Mouse (Mus musculus) heart, embryonic 15.5 days (tissue): ENCODE results near the gene Serinc3. TPM values are rescaled to one million over a fixed set of nuclear protein-coding genes. Genes with fewer than 3 reads are reported as not detected.

Experiments
- ATAC-seq: fragments of 200-750 bp; cut with Nextera tagmentation; replicated peaks from 2 replicates; pipeline ENCODE4 v1.8.0; 2017; ENCODE audit warnings: low read depth, moderate TSS enrichment; ENCODE audit not compliant: insufficient number of reproducible peaks, insufficient read depth, low FRiP score
- H3K27ac ChIP-seq: fragments of 300-500 bp; sonication (generic); 2 replicates; pipeline ENCODE4 v1.5.1; 2015; ENCODE audit warnings: mild to moderate bottlenecking, inconsistent platforms
- H3K27me3 ChIP-seq: fragments of 300-500 bp; sonication (generic); 2 replicates; pipeline ENCODE4 v1.6.1; 2015; ENCODE audit warnings: inconsistent platforms
- H3K36me3 ChIP-seq: fragments of 300-500 bp; sonication (generic); 2 replicates; pipeline ENCODE4 v1.6.1; 2015; ENCODE audit warnings: mild to moderate bottlenecking, inconsistent platforms
- H3K4me1 ChIP-seq: fragments of 300-500 bp; sonication (generic); replicated peaks from 2 replicates; pipeline ENCODE4 v1.6.1; 2015; ENCODE audit warnings: inconsistent platforms
- H3K4me2 ChIP-seq: fragments of 300-500 bp; sonication (generic); 2 replicates; pipeline ENCODE4 v1.6.1; 2015; ENCODE audit warnings: inconsistent platforms, mild to moderate bottlenecking, moderate library complexity
- H3K4me3 ChIP-seq: fragments of 300-500 bp; sonication (generic); 2 replicates; pipeline ENCODE4 v1.5.1; 2015; ENCODE audit warnings: mild to moderate bottlenecking, inconsistent platforms
- H3K9ac ChIP-seq: fragments of 300-500 bp; sonication (generic); 2 replicates; pipeline ENCODE4 v1.6.1; 2015; ENCODE audit warnings: mild to moderate bottlenecking, inconsistent platforms
- H3K9me3 ChIP-seq: fragments of 300-500 bp; sonication (generic); replicated peaks from 2 replicates; pipeline ENCODE4 v1.6.1; 2016; ENCODE audit warnings: inconsistent platforms
- WGBS: fragments of 180-500 bp; shearing (Covaris S2); methylation state at CpG from one replicate; pipeline ENCODE4 v1.1.7; 2015; ENCODE audit warnings: mixed read lengths; 5-methylcytosine and 5-hydroxymethylcytosine counted together
- polyA plus RNA-seq: library from polyadenylated mRNA; unstranded; fragments of >200 nt; fragmentation: Nextera tagmentation; extraction: Ambion mirVana; gene quantifications from 2 replicates; pipeline ENCODE4 v1.2.1, GENCODE M21; 2015

The Serinc3 gene
- polyA plus RNA-seq, 1 experiment from 2014 or later = 54.8 TPM

DNA sequence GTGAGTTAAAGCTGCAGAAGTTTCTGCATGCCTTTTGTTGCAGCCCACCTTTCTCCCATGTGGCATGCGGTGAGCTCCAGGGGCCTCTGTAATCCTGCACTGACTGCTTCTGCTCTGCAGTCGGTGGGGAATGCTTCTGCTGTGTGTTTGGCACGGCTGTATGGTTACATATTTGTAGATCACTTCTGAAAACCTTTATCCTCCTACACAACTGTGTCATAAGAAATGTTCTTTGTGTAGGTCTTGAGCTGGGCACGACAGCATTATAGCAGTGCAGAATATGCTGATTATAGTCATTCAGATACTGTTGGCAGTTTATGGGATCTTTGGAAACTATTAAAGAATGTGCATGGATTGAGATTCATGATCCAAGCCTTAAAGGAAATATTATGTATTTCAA lies 40.4 kb upstream of the Serinc3 start:
- WGBS = 17% methylated on average over 4 of the region's 4 CpGs
- H3K27ac ChIP-seq = peak overlapping the region; percentile 98
- ATAC-seq = peak; percentile 44; the same call in 1 of the 2 replicates
- peak overlapping the region; percentile 46 for H3K4me2 ChIP-seq
- H3K9ac ChIP-seq = no peak overlapping the region
- H3K27me3 ChIP-seq = no peaks in the 10 kb centered on the region
- no peaks in the 10 kb centered on the region for H3K9me3 ChIP-seq
- no peaks in the 10 kb centered on the region for H3K36me3 ChIP-seq
- H3K4me3 ChIP-seq = no peak overlapping the region
- H3K4me1 ChIP-seq = peaks cover 66% of the 10 kb centered on the region

DNA sequence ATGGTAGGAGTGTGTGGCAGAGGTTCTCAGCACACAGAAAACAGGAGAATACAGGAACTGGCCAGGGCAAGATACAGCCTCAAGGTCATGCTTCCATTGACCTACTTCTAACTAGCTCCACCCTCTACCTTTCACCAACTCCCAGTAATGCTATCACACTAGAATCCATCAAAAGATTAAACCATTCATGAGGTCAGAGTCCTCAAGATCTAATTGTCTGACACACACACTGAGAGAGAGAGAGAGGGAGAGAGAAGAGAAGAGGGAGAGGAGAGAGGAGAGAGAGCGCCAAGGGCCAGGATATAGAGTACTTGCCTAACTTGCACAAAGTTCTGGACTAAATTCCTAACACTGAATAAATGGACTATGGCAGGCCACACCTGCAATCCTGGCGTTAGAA lies 37.4 kb upstream of the Serinc3 start:
- no peak overlapping the region for H3K4me3 ChIP-seq
- H3K27me3 ChIP-seq = no peaks in the 10 kb centered on the region
- no peak for ATAC-seq
- no peak overlapping the region for H3K4me2 ChIP-seq
- H3K9me3 ChIP-seq = no peaks in the 10 kb centered on the region
- peaks cover 39% of the 10 kb centered on the region for H3K4me1 ChIP-seq
- peak overlapping the region; percentile 52 for H3K27ac ChIP-seq
- H3K9ac ChIP-seq = no peak overlapping the region
- 88% methylated on average over 2 of the region's 2 CpGs for WGBS
- H3K36me3 ChIP-seq = no peaks in the 10 kb centered on the region

DNA sequence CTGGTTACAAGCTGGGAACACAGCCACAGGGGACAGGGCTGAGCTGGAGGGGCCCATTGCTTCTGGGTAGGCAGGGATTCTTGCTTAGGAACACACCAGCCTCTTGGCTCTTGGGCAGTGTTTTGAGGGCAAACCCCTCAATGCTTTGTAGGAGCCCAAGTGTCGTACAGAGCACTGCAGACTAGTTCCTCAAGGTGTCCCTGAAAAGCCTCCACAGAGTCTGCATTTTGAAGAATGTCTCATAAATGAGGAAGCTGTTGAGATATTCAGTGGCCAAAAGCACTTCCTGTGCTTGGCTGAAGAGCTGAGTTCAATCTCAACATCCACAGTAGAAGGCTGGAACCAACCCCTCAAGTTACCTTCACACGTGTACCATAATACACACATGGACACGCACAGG lies 31.8 kb upstream of the Serinc3 start:
- H3K9ac ChIP-seq = no peak overlapping the region
- 76% methylated on average over 3 of the region's 3 CpGs for WGBS
- ATAC-seq = no peak
- no peaks in the 10 kb centered on the region for H3K27me3 ChIP-seq
- H3K4me1 ChIP-seq = peaks cover 44% of the 10 kb centered on the region
- no peaks in the 10 kb centered on the region for H3K9me3 ChIP-seq
- peak overlapping the region; percentile 88 for H3K27ac ChIP-seq
- no peaks in the 10 kb centered on the region for H3K36me3 ChIP-seq
- H3K4me2 ChIP-seq = no peak overlapping the region
- no peak overlapping the region for H3K4me3 ChIP-seq

DNA sequence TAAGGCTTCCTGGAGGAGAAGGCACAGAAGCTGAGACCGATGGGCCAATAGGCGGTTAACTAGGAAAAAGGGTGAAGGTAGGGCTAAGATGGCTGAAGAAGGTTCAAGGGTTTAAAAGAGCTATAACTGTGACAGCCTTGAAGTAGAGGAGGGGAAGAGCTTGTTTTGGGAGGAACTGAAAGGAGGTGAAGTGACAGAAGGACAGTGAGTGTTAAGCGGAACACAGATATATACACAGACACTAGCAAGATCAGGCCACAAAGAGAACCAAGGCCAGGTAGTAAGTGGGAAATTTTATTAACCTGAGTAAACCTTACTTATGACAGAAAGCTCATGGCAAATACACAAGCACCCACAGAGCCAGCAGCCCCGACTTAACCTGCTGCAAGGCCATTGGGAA lies 31.4 kb upstream of the Serinc3 start:
- no peaks in the 10 kb centered on the region for H3K36me3 ChIP-seq
- H3K9ac ChIP-seq = no peak overlapping the region
- H3K27me3 ChIP-seq = no peaks in the 10 kb centered on the region
- no peak for ATAC-seq
- H3K4me3 ChIP-seq = no peak overlapping the region
- H3K4me1 ChIP-seq = peaks cover 44% of the 10 kb centered on the region
- no peak overlapping the region for H3K4me2 ChIP-seq
- no peaks in the 10 kb centered on the region for H3K9me3 ChIP-seq
- peak overlapping the region; percentile 88 for H3K27ac ChIP-seq
- 88% methylated on average over 4 of the region's 4 CpGs for WGBS

DNA sequence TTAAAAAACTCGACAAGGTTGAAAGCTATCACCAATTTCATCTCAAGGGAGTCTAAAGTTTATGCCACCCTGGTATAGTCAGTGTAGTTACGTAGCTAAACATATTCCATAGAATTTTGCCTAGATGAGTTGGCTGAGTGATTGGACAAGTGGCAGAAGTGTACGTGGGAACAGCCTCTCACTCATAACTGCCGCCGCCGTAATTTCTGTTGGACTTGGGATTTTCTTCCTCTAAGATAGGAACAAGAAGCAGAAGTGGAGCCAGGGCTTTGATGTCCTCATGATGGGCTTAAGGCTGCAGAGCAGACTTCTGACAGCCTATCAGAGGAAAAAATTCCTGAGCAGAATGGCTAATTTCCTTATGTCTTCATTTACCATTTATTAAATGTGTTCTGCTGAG lies 30.7 kb upstream of the Serinc3 start:
- WGBS = 40% methylated on average over 6 of the region's 6 CpGs
- H3K27ac ChIP-seq = peak overlapping the region; percentile 88
- H3K9ac ChIP-seq = peak overlapping the region; percentile 7; the same call in 1 of the 2 replicates
- no peaks in the 10 kb centered on the region for H3K27me3 ChIP-seq
- H3K4me1 ChIP-seq = peaks cover 49% of the 10 kb centered on the region
- H3K9me3 ChIP-seq = no peaks in the 10 kb centered on the region
- H3K36me3 ChIP-seq = no peaks in the 10 kb centered on the region
- 0 out of 2 replicates have a peak overlapping the region, but pooled peaks have one; percentile 4 for H3K4me2 ChIP-seq
- ATAC-seq = no peak
- H3K4me3 ChIP-seq = no peak overlapping the region

DNA sequence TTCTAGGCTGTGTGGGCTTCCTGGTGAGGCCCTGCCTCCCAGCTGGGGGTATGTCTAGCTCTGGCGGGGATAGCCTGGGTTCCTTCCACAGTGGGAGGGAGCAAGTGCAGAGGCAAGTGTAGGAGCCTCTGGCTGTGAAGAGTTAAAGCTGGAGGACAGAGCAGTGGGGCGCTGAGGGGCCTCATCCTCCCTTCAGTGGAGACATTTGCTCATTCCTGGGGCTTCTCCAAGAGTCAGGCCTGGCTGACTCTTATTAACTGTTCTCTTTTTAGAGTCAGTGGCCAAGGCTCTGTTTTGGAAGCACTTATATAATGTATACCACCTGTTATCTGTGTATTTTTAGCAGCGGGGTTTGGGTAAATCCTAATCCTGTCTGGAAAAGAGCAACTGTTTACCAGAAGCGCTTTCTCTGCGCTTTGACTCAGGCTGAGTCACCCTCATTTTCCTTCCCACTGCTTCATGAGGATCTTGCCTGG lies 30.3 kb upstream of the Serinc3 start:
- Histone ChIP-seq H3K4me2 (peak overlapping the region; percentile 37; the same call in 1 of the 2 replicates), H3K27me3 (no peaks in the 10 kb centered on the region), H3K9me3 (no peaks in the 10 kb centered on the region), H3K9ac (peak overlapping the region; percentile 40), H3K36me3 (no peaks in the 10 kb centered on the region), H3K4me3 (no peak overlapping the region), H3K27ac (peak overlapping the region; percentile 88), H3K4me1 (peaks cover 49% of the 10 kb centered on the region)
- 26% methylated on average over 5 of the region's 5 CpGs for WGBS
- ATAC-seq = peak; percentile 56

DNA sequence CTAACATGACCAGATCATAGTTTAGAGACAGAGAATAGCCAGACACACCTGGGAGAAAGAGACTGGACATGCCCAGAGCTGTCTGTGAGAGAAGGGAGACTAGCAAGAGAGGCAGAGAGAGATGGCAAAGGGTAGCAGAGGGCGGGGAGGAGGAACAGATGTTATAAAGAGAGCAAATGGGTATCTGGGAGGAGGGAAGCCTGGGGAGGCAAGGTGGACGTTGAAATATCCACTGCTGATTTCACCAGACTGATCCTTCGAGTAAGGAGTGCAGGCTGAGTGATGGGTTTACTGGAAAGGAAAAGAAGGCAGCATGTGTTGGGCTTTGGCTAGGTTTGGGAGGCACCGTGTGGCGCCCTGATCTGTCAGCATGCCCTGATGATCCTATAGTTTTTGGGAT lies 29.5 kb upstream of the Serinc3 start:
- no peaks in the 10 kb centered on the region for H3K9me3 ChIP-seq
- no peak for ATAC-seq
- H3K27me3 ChIP-seq = no peaks in the 10 kb centered on the region
- no peak overlapping the region for H3K4me2 ChIP-seq
- no peak overlapping the region for H3K4me3 ChIP-seq
- H3K9ac ChIP-seq = peak overlapping the region; percentile 40; the same call in 1 of the 2 replicates
- H3K27ac ChIP-seq = peak overlapping the region; percentile 88
- H3K36me3 ChIP-seq = no peaks in the 10 kb centered on the region
- 60% methylated on average over 5 of the region's 5 CpGs for WGBS
- H3K4me1 ChIP-seq = peaks cover 49% of the 10 kb centered on the region

DNA sequence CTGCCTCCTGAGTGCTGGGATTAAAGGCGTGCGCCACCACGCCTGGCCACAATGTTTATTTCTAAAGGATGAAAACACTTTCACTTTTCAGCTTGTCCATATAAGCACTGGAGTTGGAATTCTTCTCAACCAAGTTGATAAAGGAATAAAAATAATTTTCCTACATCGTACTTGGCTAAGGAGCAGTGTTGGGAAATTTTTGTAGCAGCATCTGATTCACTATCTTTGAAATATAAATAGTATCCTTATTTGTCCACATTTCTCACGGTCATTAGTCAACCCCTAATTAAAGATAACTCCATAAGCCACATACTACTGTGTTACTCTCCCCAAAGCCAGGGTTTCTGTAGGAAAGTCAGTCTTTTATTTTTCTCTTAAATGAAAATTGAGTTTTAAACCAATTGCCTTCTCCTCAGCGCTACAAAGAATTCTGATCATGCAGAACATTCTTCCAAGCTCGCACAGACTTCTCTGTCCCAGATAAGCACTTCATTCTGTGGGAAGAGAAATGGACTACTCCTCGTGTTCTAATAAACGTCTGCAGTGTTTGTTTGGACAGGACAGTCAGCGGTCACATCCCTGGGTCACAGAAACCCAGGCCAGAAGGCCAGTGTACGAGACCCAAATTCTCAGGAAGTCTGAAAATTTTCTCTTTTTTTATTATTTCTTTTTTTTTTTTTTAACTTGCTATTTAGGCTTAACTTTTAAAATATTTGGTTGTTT lies 26.1 kb upstream of the Serinc3 start:
- peaks cover 43% of the 10 kb centered on the region for H3K4me1 ChIP-seq
- no peak for ATAC-seq
- H3K4me2 ChIP-seq = peak overlapping the region; percentile 1
- H3K4me3 ChIP-seq = no peak overlapping the region
- H3K9ac ChIP-seq = no peak overlapping the region
- WGBS = 37% methylated on average over 11 of the region's 11 CpGs
- H3K36me3 ChIP-seq = no peaks in the 10 kb centered on the region
- no peaks in the 10 kb centered on the region for H3K9me3 ChIP-seq
- no peaks in the 10 kb centered on the region for H3K27me3 ChIP-seq
- peak overlapping the region; percentile 87 for H3K27ac ChIP-seq

DNA sequence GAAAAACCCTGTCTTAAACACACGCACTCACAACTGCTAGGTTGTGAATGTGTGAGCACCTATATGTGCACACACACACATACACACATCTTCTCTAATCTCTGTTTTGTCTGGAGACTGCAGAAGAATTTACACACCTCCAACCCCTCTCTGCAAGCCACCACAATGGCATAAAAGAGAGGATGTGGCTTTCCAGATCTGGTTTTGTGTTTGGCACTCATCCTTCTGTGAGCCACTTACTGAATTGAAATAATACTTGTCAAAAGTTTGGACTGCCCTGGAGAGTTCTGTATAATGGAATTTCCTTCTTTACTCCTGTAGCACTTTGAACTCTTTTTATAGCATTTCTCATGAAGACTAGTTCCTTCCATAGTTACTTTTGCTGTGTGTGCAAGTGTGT lies 22.1 kb upstream of the Serinc3 start:
- no peak overlapping the region for H3K9ac ChIP-seq
- WGBS = 95% methylated on average over 1 of the region's 1 CpGs
- H3K4me1 ChIP-seq = peaks cover 40% of the 10 kb centered on the region
- H3K4me2 ChIP-seq = no peak overlapping the region
- H3K27ac ChIP-seq = peak overlapping the region; percentile 16; the same call in 1 of the 2 replicates
- ATAC-seq = no peak
- H3K36me3 ChIP-seq = no peaks in the 10 kb centered on the region
- H3K27me3 ChIP-seq = no peaks in the 10 kb centered on the region
- no peaks in the 10 kb centered on the region for H3K9me3 ChIP-seq
- H3K4me3 ChIP-seq = no peak overlapping the region

DNA sequence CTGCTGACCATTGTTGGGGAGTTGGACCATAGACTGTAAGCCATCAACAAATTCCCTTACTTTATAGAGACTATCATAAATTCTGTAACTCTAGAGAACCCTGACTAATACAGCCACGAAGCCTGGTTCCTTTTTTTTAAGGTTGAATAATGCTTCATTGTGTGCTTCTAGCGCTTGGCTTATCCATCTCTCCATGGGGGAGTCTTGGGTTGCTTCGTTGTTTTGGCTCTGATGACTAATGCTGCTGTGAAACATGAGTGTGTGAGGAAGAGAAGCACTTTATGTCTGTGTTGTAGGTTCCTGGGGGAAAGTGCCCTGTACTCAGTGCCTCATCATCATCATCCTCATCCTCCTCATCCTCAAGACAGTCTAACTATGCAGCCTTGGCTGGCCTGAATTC lies 19.0 kb upstream of the Serinc3 start:
- WGBS = 48% methylated on average over 3 of the region's 3 CpGs
- H3K27me3 ChIP-seq = no peaks in the 10 kb centered on the region
- no peak for ATAC-seq
- peak overlapping the region; percentile 37 for H3K27ac ChIP-seq
- peaks cover 59% of the 10 kb centered on the region for H3K4me1 ChIP-seq
- no peaks in the 10 kb centered on the region for H3K36me3 ChIP-seq
- no peak overlapping the region for H3K9ac ChIP-seq
- no peak overlapping the region for H3K4me3 ChIP-seq
- H3K9me3 ChIP-seq = no peaks in the 10 kb centered on the region
- H3K4me2 ChIP-seq = no peak overlapping the region

DNA sequence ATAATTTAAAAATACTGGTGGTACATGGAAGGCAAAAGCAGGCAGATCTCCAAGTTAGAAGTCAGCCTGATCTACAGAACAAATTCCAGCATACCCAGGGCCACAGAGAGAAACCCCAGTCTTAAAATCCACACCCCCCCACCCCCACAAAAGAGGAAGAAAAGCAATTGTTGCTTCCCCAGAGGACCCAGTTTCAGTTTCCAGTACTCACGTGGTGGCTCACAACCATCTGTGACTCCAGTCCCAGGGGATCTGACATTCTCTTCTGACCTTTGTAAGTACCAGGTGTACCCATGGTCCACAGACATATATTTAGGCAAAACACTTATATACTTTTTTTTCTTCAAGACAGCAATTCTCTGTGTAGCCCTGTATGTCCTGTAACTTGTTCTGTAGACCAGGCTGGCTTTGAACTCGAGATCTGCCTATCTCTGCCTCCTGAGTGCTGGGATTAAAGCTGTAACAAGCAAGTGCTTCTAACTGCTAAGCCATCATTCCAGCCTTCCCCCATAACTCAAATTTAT lies 17.8 kb upstream of the Serinc3 start:
- Histone ChIP-seq H3K4me2 (no peak overlapping the region), H3K27me3 (no peaks in the 10 kb centered on the region), H3K4me1 (peaks cover 59% of the 10 kb centered on the region), H3K9me3 (no peaks in the 10 kb centered on the region), H3K4me3 (no peak overlapping the region), H3K36me3 (no peaks in the 10 kb centered on the region), H3K27ac (no peak overlapping the region), H3K9ac (no peak overlapping the region)
- 65% methylated on average over 2 of the region's 2 CpGs for WGBS
- ATAC-seq = no peak

DNA sequence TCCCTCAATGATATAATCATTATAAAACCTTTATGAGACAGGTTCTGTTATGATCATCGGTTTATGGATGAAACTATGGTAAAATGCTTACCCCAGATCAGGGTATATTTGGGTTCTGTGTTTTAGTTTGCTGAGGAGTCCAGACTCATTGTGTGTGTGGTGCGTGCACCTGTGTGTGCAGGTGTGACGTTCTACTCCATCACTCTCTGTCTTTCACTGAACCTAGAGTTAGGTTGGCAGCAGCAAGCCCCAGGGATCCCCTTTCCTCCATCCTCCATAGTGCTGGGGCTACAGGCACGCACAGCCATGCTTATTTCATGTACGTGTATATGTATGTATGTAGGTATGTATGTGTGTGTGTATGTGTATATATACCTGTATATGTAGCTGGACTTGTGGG lies 17.1 kb upstream of the Serinc3 start:
- Histone ChIP-seq H3K4me3 (no peak overlapping the region), H3K27me3 (no peaks in the 10 kb centered on the region), H3K9ac (no peak overlapping the region), H3K36me3 (no peaks in the 10 kb centered on the region), H3K9me3 (no peaks in the 10 kb centered on the region), H3K27ac (no peak overlapping the region), H3K4me2 (no peak overlapping the region), H3K4me1 (peaks cover 59% of the 10 kb centered on the region)
- 93% methylated on average over 5 of the region's 5 CpGs for WGBS
- ATAC-seq = no peak
